Mouse (Mus musculus) urinary bladder, adult 18-20 months (tissue): Measurements from ENCODE around the gene 5330417C22Rik.
"Not testable (repeated sequence)": the region's sequence is repeated elsewhere in the genome, so short reads cannot be mapped to it uniquely, and the experiment has no call there.

Experiments used
- DNase-seq, 2 experiments: peaks; one replicate each; pipeline ENCODE4 v3.0.0; 2022; ENCODE audit warnings: low spot score in 2 of 2, mixed read lengths in 2 of 2

Gene 5330417C22Rik

GRCm38 (mm10) chr3:108536517-108537260 lies at the start of gene 5330417C22Rik:
Gene 5330417C22Rik, minus strand, starts transcription at chr3:108536536.
- DNase-seq: peak; percentile 12 to 39

- DNase-seq: no peak
These were observed 48.2 kb upstream of the 5330417C22Rik start for GRCm38 (mm10) chr3:108584580-108584979.

- DNase-seq: no peak
These were observed 37.7 kb upstream of the 5330417C22Rik start for GRCm38 (mm10) chr3:108574018-108574417.

- DNase-seq: no peak
These were observed 36.1 kb upstream of the 5330417C22Rik start for GRCm38 (mm10) chr3:108572309-108573010.

GRCm38 (mm10) chr3:108571443-108572294 lies 35.3 kb upstream of the 5330417C22Rik start, which contains the start of gene Taf13:
Gene Taf13, plus strand, starts transcription at chr3:108571698.
- peak; percentile 90 to 93 for DNase-seq

GRCm38 (mm10) chr3:108570813-108571212 lies 34.5 kb upstream of the 5330417C22Rik start:
- DNase-seq: no peak

GRCm38 (mm10) chr3:108569636-108570035 lies 33.3 kb upstream of the 5330417C22Rik start:
- DNase-seq: not testable (repeated sequence)

- no peak for DNase-seq
These were observed 31.9 kb upstream of the 5330417C22Rik start for GRCm38 (mm10) chr3:108567990-108568877.

GRCm38 (mm10) chr3:108563309-108563708 lies 27.0 kb upstream of the 5330417C22Rik start:
- DNase-seq: peak; percentile 61 to 74

- DNase-seq: no peak
These were observed 26.5 kb upstream of the 5330417C22Rik start for GRCm38 (mm10) chr3:108562777-108563271.

GRCm38 (mm10) chr3:108562133-108562730 lies 25.9 kb upstream of the 5330417C22Rik start, which contains the start of gene Tmem167b:
Gene Tmem167b, minus strand, starts transcription at chr3:108562466.
- peak; percentile 94 to 97 for DNase-seq

- DNase-seq: no peak
These were observed 21.6 kb upstream of the 5330417C22Rik start for GRCm38 (mm10) chr3:108557888-108558287.

GRCm38 (mm10) chr3:108554587-108555312 lies 18.4 kb upstream of the 5330417C22Rik start:
- DNase-seq: peak; percentile 81 to 85

- peak; percentile 3 to 53 for DNase-seq
These were observed 17.8 kb upstream of the 5330417C22Rik start for GRCm38 (mm10) chr3:108554111-108554561.

- no peak for DNase-seq
These were observed 6.0 kb upstream of the 5330417C22Rik start for GRCm38 (mm10) chr3:108542299-108542698.

- DNase-seq: peak; percentile 66 to 67
These were observed 967 bp upstream of the 5330417C22Rik start for GRCm38 (mm10) chr3:108537303-108537702.

GRCm38 (mm10) chr3:108535896-108536516 lies 330 bp downstream of the 5330417C22Rik start:
- DNase-seq: no peak

GRCm38 (mm10) chr3:108533951-108534350 lies 2.4 kb downstream of the 5330417C22Rik start, which contains the start of gene 1700013F07Rik:
Gene 1700013F07Rik, plus strand, starts transcription at chr3:108534150.
- no peak for DNase-seq
